Mouse (Mus musculus) skeletal muscle tissue, postnatal 0 days (tissue): ENCODE measurements around the gene Gars. TPM values are rescaled to one million over a fixed set of nuclear protein-coding genes. Genes with fewer than 3 reads are reported as not detected.

Experiments used
- polyA plus RNA-seq: library from polyadenylated mRNA; unstranded; fragments of >200 nt; fragmentation: Nextera tagmentation; extraction: Ambion mirVana; gene quantifications from 2 replicates; pipeline ENCODE4 v1.2.1, GENCODE M21; 2015

The Gars gene
- polyA plus RNA-seq, result 70.9 and 92.8 TPM in 2 replicates

DNA sequence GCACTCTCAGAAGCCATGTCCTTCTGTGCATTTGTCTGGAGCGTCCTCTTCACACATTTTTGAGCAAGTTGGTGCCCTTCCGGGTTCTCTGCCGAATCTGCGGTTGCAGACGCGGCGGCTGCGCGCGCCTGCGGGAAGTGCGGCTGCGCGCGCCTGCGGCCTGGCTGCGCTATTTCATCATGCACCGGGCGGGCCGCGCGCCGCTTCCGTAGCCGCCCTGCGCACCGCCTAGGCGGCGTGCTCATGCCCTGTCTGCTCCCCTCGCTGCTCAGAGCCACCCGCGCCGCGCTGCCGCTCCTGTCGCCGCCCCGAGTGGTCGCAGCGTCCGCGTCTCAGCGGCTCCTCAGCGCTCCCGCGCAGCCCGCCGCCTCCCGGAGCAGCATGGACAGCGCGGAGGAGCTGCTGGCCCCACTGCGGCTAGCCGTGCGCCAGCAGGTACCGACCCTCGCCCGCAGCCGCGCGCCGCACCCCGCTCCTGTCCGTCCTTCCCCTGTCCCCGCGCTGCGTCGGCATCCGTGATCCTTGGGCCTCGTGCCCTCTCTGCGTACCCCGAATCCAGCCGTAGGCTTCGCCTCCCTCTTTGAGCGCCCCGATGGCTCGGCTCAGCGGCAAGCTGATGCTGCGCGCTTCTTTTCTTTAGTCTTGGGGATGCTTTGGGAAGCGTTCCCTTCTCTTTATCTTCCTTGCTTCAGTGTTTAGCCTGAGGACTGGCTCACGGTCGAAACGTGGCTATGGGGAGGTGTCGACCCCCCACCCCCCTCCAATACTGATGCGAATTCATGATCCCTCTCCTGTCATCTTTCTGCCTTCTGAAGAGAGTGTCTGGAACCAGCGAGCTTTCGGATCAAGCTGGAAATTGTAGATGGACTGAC lies at the start of gene Gars:
TSS of gene Gars (plus strand) at position 209 of the 872 bp plus-strand sequence.

DNA sequence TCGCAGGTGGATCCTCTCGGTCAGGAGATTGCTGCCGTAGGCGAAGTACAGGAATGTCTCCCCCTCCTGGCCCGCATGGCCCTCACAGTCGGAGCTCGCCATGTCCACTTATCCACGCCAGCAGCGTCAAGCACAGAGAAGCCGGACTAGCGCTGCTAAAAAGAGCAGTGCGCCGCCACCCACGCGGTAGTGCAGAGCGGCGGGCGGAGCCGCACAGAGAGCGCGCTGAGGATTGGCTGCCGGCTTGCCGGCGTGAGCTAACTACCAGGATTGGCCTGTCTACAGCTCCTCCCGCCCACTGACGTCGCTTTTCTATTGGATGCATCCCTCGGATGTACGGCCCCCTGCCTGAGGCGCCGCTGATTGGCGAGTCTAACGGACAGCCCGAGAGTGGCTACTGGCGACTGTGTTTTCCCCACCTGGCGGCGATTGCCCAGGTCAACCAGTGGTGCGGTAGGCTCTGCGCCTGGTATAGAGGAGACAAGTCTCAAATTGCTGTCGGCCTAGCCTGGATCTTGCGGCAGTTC lies 45.0 kb upstream of the Gars start, which contains the start of gene Ggct:
TSS of gene Ggct (minus strand) at position 217 of the 527 bp plus-strand sequence.

Other genes with a start within 250 kb of the Gars start
- 1.5 and 1.9 TPM in 2 replicates for gene Znrf2, start 221.1 kb upstream of the Gars start, polyA plus RNA-seq
- 4.0 and 5.0 TPM in 2 replicates for gene Nod1, start 65.4 kb upstream of the Gars start, polyA plus RNA-seq
- gene Ggct, start 45.1 kb upstream of the Gars start, polyA plus RNA-seq, result 3.5 and 15.4 TPM in 2 replicates
- gene Crhr2, start 95.0 kb downstream of the Gars start, polyA plus RNA-seq, result 0.83 and 1.5 TPM in 2 replicates
- not detected in 2 replicates for gene Inmt, start 137.0 kb downstream of the Gars start, polyA plus RNA-seq
- gene Mindy4, start 165.4 kb downstream of the Gars start, polyA plus RNA-seq, result 2.3 and 3.3 TPM in 2 replicates